Mouse (Mus musculus): ENCODE results near the gene 5430427O19Rik. TPM values are rescaled to one million over a fixed set of nuclear protein-coding genes. Genes with fewer than 3 reads are reported as not detected.

The 5430427O19Rik gene
- polyA plus RNA-seq (2015; fragmentation: Nextera tagmentation; extraction: Ambion mirVana): 0.08 and 0.15 TPM in 2 replicates

GRCm38 (mm10) chrX:85869914-85870483, at the start of gene 5430427O19Rik:
TSS of gene 5430427O19Rik (plus strand) at chrX:85870354.
- Histone ChIP-seq H3K4me3 (no peak within 1 kb of the TSS), H3K9ac (no peak within 1 kb of the TSS), H3K4me2 (no peak within 1 kb of the TSS), H3K27me3 (no peaks in the 10 kb centered on the region), H3K36me3 (no peaks in the 10 kb centered on the region), H3K27ac (replicated peaks) (no peak within 1 kb of the TSS), H3K9me3 (no peaks in the 10 kb centered on the region), H3K4me1 (replicated peaks) (no peaks in the 10 kb centered on the region)
- WGBS: 80% methylated on average over 3 of the region's 3 CpGs
- no peak for ATAC-seq (ENCODE audit: low read depth)

- WGBS: 80% methylated on average over 3 of the region's 3 CpGs
- Histone ChIP-seq H3K4me3 (no peak overlapping the region), H3K36me3 (no peaks in the 10 kb centered on the region), H3K27me3 (no peaks in the 10 kb centered on the region), H3K4me2 (no peak overlapping the region), H3K4me1 (replicated peaks) (no peaks in the 10 kb centered on the region), H3K9me3 (no peaks in the 10 kb centered on the region), H3K27ac (replicated peaks) (no peak overlapping the region), H3K9ac (no peak overlapping the region)
- no peak for ATAC-seq (ENCODE audit: low read depth)
Observed at GRCm38 (mm10) chrX:85827719-85828453, 42.3 kb upstream of the 5430427O19Rik start.

- Histone ChIP-seq H3K4me2 (no peak overlapping the region), H3K4me3 (no peak overlapping the region), H3K36me3 (no peaks in the 10 kb centered on the region), H3K9me3 (no peaks in the 10 kb centered on the region), H3K9ac (no peak overlapping the region), H3K27me3 (no peaks in the 10 kb centered on the region), H3K27ac (replicated peaks) (no peak overlapping the region), H3K4me1 (replicated peaks) (no peaks in the 10 kb centered on the region)
- no peak for ATAC-seq (ENCODE audit: low read depth)
Observed at GRCm38 (mm10) chrX:85829000-85829399, 41.2 kb upstream of the 5430427O19Rik start.

- Histone ChIP-seq H3K36me3 (no peaks in the 10 kb centered on the region), H3K4me1 (replicated peaks) (no peaks in the 10 kb centered on the region), H3K27me3 (no peaks in the 10 kb centered on the region), H3K9ac (no peak overlapping the region), H3K4me2 (no peak overlapping the region), H3K9me3 (no peaks in the 10 kb centered on the region), H3K4me3 (no peak overlapping the region), H3K27ac (replicated peaks) (no peak overlapping the region)
- ATAC-seq (ENCODE audit: low read depth): no peak
Observed at GRCm38 (mm10) chrX:85839174-85839573, 31.0 kb upstream of the 5430427O19Rik start.

GRCm38 (mm10) chrX:85855938-85856337, 14.2 kb upstream of the 5430427O19Rik start:
- no peaks in the 10 kb centered on the region for H3K36me3 ChIP-seq
- H3K27ac ChIP-seq (replicated peaks): no peak overlapping the region
- H3K9me3 ChIP-seq: no peaks in the 10 kb centered on the region
- ATAC-seq (ENCODE audit: low read depth): no peak
- no peak overlapping the region for H3K4me2 ChIP-seq
- no peak overlapping the region for H3K4me3 ChIP-seq
- 71% methylated on average over 3 of the region's 3 CpGs for WGBS
- no peaks in the 10 kb centered on the region for H3K4me1 ChIP-seq (replicated peaks)
- H3K9ac ChIP-seq: no peak overlapping the region
- H3K27me3 ChIP-seq: no peaks in the 10 kb centered on the region

GRCm38 (mm10) chrX:85857169-85857568, 13.0 kb upstream of the 5430427O19Rik start:
- H3K9ac ChIP-seq: no peak overlapping the region

GRCm38 (mm10) chrX:85868079-85868478, 2.1 kb upstream of the 5430427O19Rik start:
- no peaks in the 10 kb centered on the region for H3K27me3 ChIP-seq
- H3K36me3 ChIP-seq: no peaks in the 10 kb centered on the region
- no peak overlapping the region for H3K4me2 ChIP-seq
- no peak for ATAC-seq (ENCODE audit: low read depth)
- H3K9me3 ChIP-seq: no peaks in the 10 kb centered on the region
- H3K27ac ChIP-seq (replicated peaks): no peak overlapping the region
- no peaks in the 10 kb centered on the region for H3K4me1 ChIP-seq (replicated peaks)
- H3K9ac ChIP-seq: no peak overlapping the region
- no peak overlapping the region for H3K4me3 ChIP-seq
- 75% methylated on average over 3 of the region's 3 CpGs for WGBS

More at GRCm38 (mm10) chrX:85857169-85857568, 13.0 kb upstream of the 5430427O19Rik start:
- H3K27ac ChIP-seq (replicated peaks): no peak overlapping the region
- H3K4me2 ChIP-seq: no peak overlapping the region
- no peak overlapping the region for H3K4me3 ChIP-seq
- no peak for ATAC-seq (ENCODE audit: low read depth)
- H3K36me3 ChIP-seq: no peaks in the 10 kb centered on the region
- H3K9me3 ChIP-seq: no peaks in the 10 kb centered on the region
- H3K27me3 ChIP-seq: no peaks in the 10 kb centered on the region
- H3K4me1 ChIP-seq (replicated peaks): no peaks in the 10 kb centered on the region

- no peaks in the 10 kb centered on the region for H3K27me3 ChIP-seq
- H3K4me2 ChIP-seq: no peak overlapping the region
- no peak for ATAC-seq (ENCODE audit: low read depth)
- no peaks in the 10 kb centered on the region for H3K36me3 ChIP-seq
- WGBS: 90% methylated on average over 11 of the region's 11 CpGs
- no peak overlapping the region for H3K9ac ChIP-seq
- H3K9me3 ChIP-seq: no peaks in the 10 kb centered on the region
- no peak overlapping the region for H3K27ac ChIP-seq (replicated peaks)
- no peaks in the 10 kb centered on the region for H3K4me1 ChIP-seq (replicated peaks)
- H3K4me3 ChIP-seq: no peak overlapping the region
Observed at GRCm38 (mm10) chrX:85871371-85872056, 1.4 kb downstream of the 5430427O19Rik start.

- WGBS: 96% methylated on average over 4 of the region's 4 CpGs
- Histone ChIP-seq H3K4me2 (no peak overlapping the region), H3K9me3 (no peaks in the 10 kb centered on the region), H3K9ac (no peak overlapping the region), H3K36me3 (no peaks in the 10 kb centered on the region), H3K27ac (replicated peaks) (no peak overlapping the region), H3K4me1 (replicated peaks) (no peaks in the 10 kb centered on the region), H3K27me3 (no peaks in the 10 kb centered on the region), H3K4me3 (no peak overlapping the region)
- ATAC-seq (ENCODE audit: low read depth): no peak
Observed at GRCm38 (mm10) chrX:85874367-85874766, 4.2 kb downstream of the 5430427O19Rik start.

GRCm38 (mm10) chrX:85875951-85876350, 5.8 kb downstream of the 5430427O19Rik start:
- no peak for ATAC-seq (ENCODE audit: low read depth)
- Histone ChIP-seq H3K27me3 (no peaks in the 10 kb centered on the region), H3K4me3 (no peak overlapping the region), H3K9me3 (no peaks in the 10 kb centered on the region), H3K4me2 (no peak overlapping the region), H3K9ac (no peak overlapping the region), H3K4me1 (replicated peaks) (no peaks in the 10 kb centered on the region), H3K36me3 (no peaks in the 10 kb centered on the region), H3K27ac (replicated peaks) (no peak overlapping the region)

- WGBS: 86% methylated on average over 2 of the region's 2 CpGs
- Histone ChIP-seq H3K4me1 (replicated peaks) (no peaks in the 10 kb centered on the region), H3K4me2 (no peak overlapping the region), H3K4me3 (no peak overlapping the region), H3K36me3 (no peaks in the 10 kb centered on the region), H3K9me3 (no peaks in the 10 kb centered on the region), H3K27ac (replicated peaks) (no peak overlapping the region), H3K9ac (no peak overlapping the region), H3K27me3 (no peaks in the 10 kb centered on the region)
- ATAC-seq (ENCODE audit: low read depth): no peak
Observed at GRCm38 (mm10) chrX:85877747-85878146, 7.6 kb downstream of the 5430427O19Rik start.

- no peaks in the 10 kb centered on the region for H3K4me1 ChIP-seq (replicated peaks)
Observed at GRCm38 (mm10) chrX:85878293-85878692, 8.1 kb downstream of the 5430427O19Rik start.

More at GRCm38 (mm10) chrX:85878293-85878692, 8.1 kb downstream of the 5430427O19Rik start:
- H3K9ac ChIP-seq: no peak overlapping the region
- no peaks in the 10 kb centered on the region for H3K27me3 ChIP-seq
- no peaks in the 10 kb centered on the region for H3K36me3 ChIP-seq
- no peak overlapping the region for H3K4me3 ChIP-seq
- H3K4me2 ChIP-seq: no peak overlapping the region
- H3K9me3 ChIP-seq: no peaks in the 10 kb centered on the region
- no peak for ATAC-seq (ENCODE audit: low read depth)
- H3K27ac ChIP-seq (replicated peaks): no peak overlapping the region

Measured in neural tube, embryonic 13.5 days (tissue).